8 mouse cellular contexts compared by ENCODE assay signal in the genomic region with DNA sequence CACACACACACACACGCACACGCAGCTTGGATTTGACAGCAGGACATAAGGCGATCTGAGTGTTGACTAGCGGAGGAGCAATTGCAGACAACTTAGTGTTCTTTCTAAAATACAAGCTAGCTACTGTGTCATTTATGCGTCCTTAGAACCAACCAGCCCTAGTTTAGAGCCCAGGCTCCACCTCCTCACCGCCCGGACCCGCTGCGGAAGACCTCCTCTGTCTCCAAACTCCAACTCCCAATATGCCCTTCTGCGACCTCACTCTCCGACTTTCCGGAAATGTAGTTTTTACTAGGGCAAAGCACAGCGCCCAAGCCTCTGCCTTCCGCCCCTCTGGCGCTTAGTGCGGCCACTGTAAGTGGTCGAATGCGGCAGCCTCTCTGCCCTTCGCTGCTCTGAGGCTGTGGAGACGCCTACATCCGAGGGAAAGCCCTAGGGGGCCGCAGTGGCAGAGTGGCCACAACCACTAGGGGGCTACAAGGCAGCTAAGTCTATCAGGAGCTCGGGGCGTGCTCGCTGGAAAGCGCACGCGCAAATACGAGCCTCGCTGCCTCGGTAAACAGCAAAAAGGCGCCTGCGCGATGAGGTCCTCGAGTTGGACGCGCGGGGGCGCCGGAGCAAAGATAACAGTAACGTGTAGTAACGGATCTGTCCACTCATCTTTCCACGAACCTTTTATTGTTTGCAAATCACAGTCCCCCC. TPM values are rescaled to one million over a fixed set of nuclear protein-coding genes. Genes with fewer than 3 reads are reported as not detected.
DNase-seq lines count a peak whose midpoint lies in the region; ATAC-seq and TF ChIP-seq lines count a peak whose summit lies in the region.

No protein-coding gene starts in this region.

- intact Hi-C loops in heart, postnatal 36 days (cut with DNase I), result loop anchor here (1.0 to 2.0 kb wide), 2 partner anchors 64 to 102 kb away; no protein-coding TSS in a partner anchor

- peak; percentile 76 for TF ChIP-seq CTCF in G1E (IDR thresholded peaks at IDR 0.05; ENCODE audit: low read depth, low read length)
- peak; percentile 93 for TF ChIP-seq CTCF in layer of hippocampus, adult 2 months (conservative IDR thresholded peaks at IDR 0.05)
- TF ChIP-seq CTCF in lung, embryonic 14.5 days (IDR thresholded peaks at IDR 0.05; ENCODE audit: low read depth), result peak; percentile 97
- TF ChIP-seq CTCF in olfactory bulb, adult 2 months (IDR thresholded peaks at IDR 0.05; ENCODE audit: insufficient read depth, low read depth, low read length), result peak; percentile 100
- TF ChIP-seq CTCF in thymus, adult 2 months (IDR thresholded peaks at IDR 0.05; ENCODE audit: borderline replicate concordance, control insufficient read depth, extremely low read depth, insufficient read depth, low read length, poor library complexity), result peak; percentile 100

- no peaks in the 10 kb centered on the region for H3K9me3 ChIP-seq in G1E (replicated peaks)
- H3K9me3 ChIP-seq in forebrain, embryonic 16.5 days (ENCODE audit: control insufficient read depth, low read length), result no peaks in the 10 kb centered on the region
- H3K9me3 ChIP-seq in lung, embryonic 14.5 days (ENCODE audit: low read depth, low read length), result no peaks in the 10 kb centered on the region

- H3K27me3 ChIP-seq in G1E (ENCODE audit: insufficient read depth, low read length), result peaks cover 17% of the 10 kb centered on the region
- H3K27me3 ChIP-seq in forebrain, embryonic 16.5 days (replicated peaks; ENCODE audit: control insufficient read depth, insufficient read depth, low read length), result no peaks in the 10 kb centered on the region
- H3K27me3 ChIP-seq in lung, embryonic 14.5 days (ENCODE audit: insufficient read depth, low read length), result no peaks in the 10 kb centered on the region
- no peaks in the 10 kb centered on the region for H3K27me3 ChIP-seq in thymus, adult 2 months (ENCODE audit: control insufficient read depth, insufficient read depth, low read length)

- peak overlapping the region; percentile 73 for H3K9ac ChIP-seq in forebrain, embryonic 16.5 days (replicated peaks; ENCODE audit: low read depth, low read length)
- peak overlapping the region; percentile 68 for H3K9ac ChIP-seq in lung, embryonic 14.5 days

- peak; percentile 88 for DNase-seq in G1E (ENCODE audit: low spot score)
- peak; percentile 98 to 99 for DNase-seq in cerebellum, adult 18-20 months
- DNase-seq in heart, postnatal 36 days, result peak; percentile 96 to 98
- peak; percentile 95 to 97 for DNase-seq in layer of hippocampus, adult 2 months (ENCODE audit: low spot score in 2 of 2)
- peak; percentile 100 for DNase-seq in lung, embryonic 14.5 days
- peak; percentile 98 for DNase-seq in thymus, adult 2 months

- WGBS in forebrain, embryonic 16.5 days, result under 1% methylated on average over 43 of the region's 43 CpGs
- 1% methylated on average over 43 of the region's 43 CpGs for WGBS in lung, embryonic 14.5 days
- under 1% methylated on average over 43 of the region's 43 CpGs for WGBS in olfactory bulb, adult 2 months
- 1% methylated on average over 43 of the region's 43 CpGs for WGBS in thymus, adult 2 months

- H3K27ac ChIP-seq in forebrain, embryonic 16.5 days (ENCODE audit: low read length), result peak overlapping the region; percentile 87
- H3K27ac ChIP-seq in layer of hippocampus, adult 2 months, result peak overlapping the region; percentile 97
- H3K27ac ChIP-seq in lung, embryonic 14.5 days (ENCODE audit: low read depth), result peak overlapping the region; percentile 98
- peak overlapping the region; percentile 95 for H3K27ac ChIP-seq in olfactory bulb, adult 2 months (ENCODE audit: insufficient read depth, low read depth, low read length)
- peak overlapping the region; percentile 82 for H3K27ac ChIP-seq in thymus, adult 2 months (ENCODE audit: control insufficient read depth, insufficient read depth, low read length)

- no peaks in the 10 kb centered on the region for H3K36me3 ChIP-seq in G1E (replicated peaks)
- no peaks in the 10 kb centered on the region for H3K36me3 ChIP-seq in forebrain, embryonic 16.5 days (ENCODE audit: control insufficient read depth, insufficient read depth)
- H3K36me3 ChIP-seq in lung, embryonic 14.5 days (ENCODE audit: insufficient read depth), result no peaks in the 10 kb centered on the region
- H3K36me3 ChIP-seq in thymus, adult 2 months (ENCODE audit: control insufficient read depth, insufficient read depth, low read length), result no peaks in the 10 kb centered on the region

- H3K4me1 ChIP-seq in G1E (ENCODE audit: insufficient read depth, low read depth, low read length), result peaks cover 20% of the 10 kb centered on the region
- no peaks in the 10 kb centered on the region; the same call in 1 of the 2 replicates for H3K4me1 ChIP-seq in forebrain, embryonic 16.5 days (replicated peaks; ENCODE audit: control insufficient read depth, insufficient read depth, low read length)
- no peaks in the 10 kb centered on the region for H3K4me1 ChIP-seq in lung, embryonic 14.5 days (ENCODE audit: insufficient read depth)
- H3K4me1 ChIP-seq in olfactory bulb, adult 2 months (ENCODE audit: control insufficient read depth, insufficient read depth, low read length), result peaks cover 19% of the 10 kb centered on the region
- no peaks in the 10 kb centered on the region for H3K4me1 ChIP-seq in thymus, adult 2 months (replicated peaks; ENCODE audit: control insufficient read depth, insufficient read depth, low read length)

- H3K4me2 ChIP-seq in forebrain, embryonic 16.5 days (ENCODE audit: low read length), result peak overlapping the region; percentile 52
- peak overlapping the region; percentile 64 for H3K4me2 ChIP-seq in lung, embryonic 14.5 days

- peak overlapping the region; percentile 74 for H3K4me3 ChIP-seq in G1E (ENCODE audit: low read depth, low read length)
- H3K4me3 ChIP-seq in forebrain, embryonic 16.5 days (replicated peaks; ENCODE audit: low read length), result peak overlapping the region; percentile 64
- peak overlapping the region; percentile 74 for H3K4me3 ChIP-seq in layer of hippocampus, adult 2 months
- H3K4me3 ChIP-seq in lung, embryonic 14.5 days (ENCODE audit: low read depth, low read length), result peak overlapping the region; percentile 49
- peak overlapping the region; percentile 94 for H3K4me3 ChIP-seq in olfactory bulb, adult 2 months (ENCODE audit: insufficient read depth, low read depth, low read length)
- peak overlapping the region; percentile 68 for H3K4me3 ChIP-seq in thymus, adult 2 months (ENCODE audit: control insufficient read depth, insufficient read depth, low read length)

- peak; percentile 80 for TF ChIP-seq POLR2A in olfactory bulb, adult 2 months (IDR thresholded peaks at IDR 0.05; ENCODE audit: insufficient read depth, low read depth, low read length)
- TF ChIP-seq POLR2A in thymus, adult 2 months (IDR thresholded peaks at IDR 0.05; ENCODE audit: control insufficient read depth, extremely low read depth, insufficient read depth, low read length, poor library complexity), result peak; percentile 53; the same call in 1 of the 2 replicates

- peak; percentile 85 for ATAC-seq in G1E (ENCODE audit: extremely low read depth, insufficient number of reproducible peaks, low FRiP score, poor library complexity, severe bottlenecking)
- peak; percentile 97 for ATAC-seq in forebrain, embryonic 16.5 days
- peak; percentile 97 for ATAC-seq in lung, embryonic 14.5 days (ENCODE audit: insufficient read depth)

RNA-seq across cellular contexts. Expression of a gene that starts 6.4 kb away (rescaled TPM):
- not detected in 2 replicates for total RNA-seq in G1E (2014; fragmentation: Nextera tagmentation)
- not detected in 2 replicates for total RNA-seq in G1E (2017)
- 0.05 and 0.25 TPM in 2 replicates for polyA plus RNA-seq in G1E (2012)
- 6.1 and 6.2 TPM in 2 replicates for polyA plus RNA-seq in forebrain, embryonic 16.5 days (2015; fragmentation: Nextera tagmentation; extraction: Ambion mirVana)
- 10 to 100 TPM; 48.3 to 61.3 TPM for total RNA-seq in heart, postnatal 36 days (2021)
- 10 to 100 TPM; 23.6 to 24.6 TPM for total RNA-seq in layer of hippocampus, adult 2 months (2021)
- 35.4 and 38.0 TPM in 2 replicates for polyA plus RNA-seq in lung, embryonic 14.5 days (2014; fragmentation: Nextera tagmentation; extraction: Ambion mirVana)
- not detected in 2 replicates for polyA plus RNA-seq in olfactory bulb, adult 2 months (2012; ENCODE audit: insufficient read depth, insufficient read length, low replicate concordance, missing spikeins)
- 25.4 and 31.4 TPM in 2 replicates for polyA plus RNA-seq in thymus, adult 2 months (2012; rRNA removed)

RNA-seq across cellular contexts. Expression of a gene that starts 8.4 kb away (rescaled TPM):
- total RNA-seq in G1E (2014; fragmentation: Nextera tagmentation), result 0.38 and 0.53 TPM in 2 replicates
- 1.9 and 4.6 TPM in 2 replicates for total RNA-seq in G1E (2017)
- 1.5 and 3.2 TPM in 2 replicates for polyA plus RNA-seq in G1E (2012)
- polyA plus RNA-seq in forebrain, embryonic 16.5 days (2015; fragmentation: Nextera tagmentation; extraction: Ambion mirVana), result 28.7 and 33.0 TPM in 2 replicates
- total RNA-seq in heart, postnatal 36 days (2021), result 10 to 100 TPM in 1 of 2 experiments, 1 to 10 TPM in 1; 8.6 to 12.7 TPM
- 10 to 100 TPM; 37.9 to 47.8 TPM for total RNA-seq in layer of hippocampus, adult 2 months (2021)
- polyA plus RNA-seq in lung, embryonic 14.5 days (2014; fragmentation: Nextera tagmentation; extraction: Ambion mirVana), result 13.2 and 14.6 TPM in 2 replicates
- not detected in 2 replicates for polyA plus RNA-seq in olfactory bulb, adult 2 months (2012; ENCODE audit: insufficient read depth, insufficient read length, low replicate concordance, missing spikeins)
- polyA plus RNA-seq in thymus, adult 2 months (2012; rRNA removed), result 76.9 and 89.9 TPM in 2 replicates

RNA-seq across cellular contexts. Expression of a gene that starts 37.4 kb away (rescaled TPM):
- total RNA-seq in G1E (2014; fragmentation: Nextera tagmentation) (39.7 and 67.6 TPM in 2 replicates), G1E (2017) (102 and 115 TPM in 2 replicates)
- polyA plus RNA-seq in G1E (2012), result 55.1 and 62.0 TPM in 2 replicates
- polyA plus RNA-seq in forebrain, embryonic 16.5 days (2015; fragmentation: Nextera tagmentation; extraction: Ambion mirVana), result 7.7 and 8.8 TPM in 2 replicates
- total RNA-seq in heart, postnatal 36 days (2021), result 10 to 100 TPM; 28.7 to 33.9 TPM
- 10 to 100 TPM; 19.2 to 20.0 TPM for total RNA-seq in layer of hippocampus, adult 2 months (2021)
- 108 and 122 TPM in 2 replicates for polyA plus RNA-seq in lung, embryonic 14.5 days (2014; fragmentation: Nextera tagmentation; extraction: Ambion mirVana)
- polyA plus RNA-seq in olfactory bulb, adult 2 months (2012; ENCODE audit: insufficient read depth, insufficient read length, low replicate concordance, missing spikeins), result not detected in 2 replicates
- 190 and 225 TPM in 2 replicates for polyA plus RNA-seq in thymus, adult 2 months (2012; rRNA removed)

Comparison
In these comparisons a context has a peak if more than half of its experiments do, and no peak if none do; other contexts are left out.
1. Peak in every context shown above with its lines: DNase-seq, ATAC-seq, H3K4me3 ChIP-seq and H3K27ac ChIP-seq.